Mouse (Mus musculus) ovary, postnatal 10 days (tissue): Measurements from ENCODE around the gene Krt14.

Source experiments
- DNase-seq: peaks from one replicate; pipeline ENCODE4 v3.0.0; 2022; ENCODE audit warnings: low spot score

Krt14 gene

DNA sequence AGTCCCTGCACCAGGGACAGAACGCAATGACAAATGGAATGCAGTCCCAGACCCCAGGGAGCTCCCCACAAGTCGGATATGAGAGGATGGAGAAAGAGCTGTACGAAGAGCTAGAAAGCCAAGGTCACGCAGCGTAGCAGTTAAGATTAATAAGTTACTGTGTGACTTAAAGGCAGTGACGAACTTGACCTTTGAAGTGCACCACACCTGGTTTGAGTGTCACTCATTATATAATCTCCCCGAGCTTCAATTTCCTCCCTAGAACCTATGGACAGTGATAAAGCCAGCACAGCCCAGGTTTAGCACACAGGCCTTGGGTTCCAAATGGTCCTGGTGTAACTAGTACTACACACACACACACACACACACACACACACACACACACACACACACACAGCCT, 43.0 kb downstream of the Krt14 start:
- no peak for DNase-seq

DNA sequence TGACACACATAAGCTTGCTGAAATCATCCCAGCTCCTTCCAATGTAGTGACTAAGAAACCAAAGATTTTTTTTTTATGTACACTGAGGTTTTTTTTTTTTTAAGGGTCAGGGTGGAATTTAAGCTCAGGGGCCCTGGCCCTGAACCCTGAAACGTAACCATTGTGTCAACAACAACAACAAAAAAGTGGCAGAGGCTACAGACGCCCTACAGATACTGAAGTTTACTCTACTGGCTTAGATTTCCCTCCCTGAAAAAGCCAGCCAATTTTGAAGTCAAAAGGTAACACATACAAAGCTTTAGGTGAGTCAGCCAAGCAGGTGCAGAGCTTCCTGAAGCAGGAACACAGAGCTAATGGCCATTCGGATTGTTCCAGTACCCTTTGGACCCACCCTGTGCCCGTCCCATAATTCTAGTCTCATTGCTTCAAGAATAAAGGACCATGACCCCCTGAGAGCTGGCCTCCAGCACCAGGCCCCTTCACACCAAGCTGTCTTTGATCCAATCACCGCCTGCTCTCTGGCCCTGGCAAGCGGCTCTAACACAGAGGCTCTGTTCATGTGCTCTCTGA, 49.4 kb downstream of the Krt14 start:
- DNase-seq: no peak

DNA sequence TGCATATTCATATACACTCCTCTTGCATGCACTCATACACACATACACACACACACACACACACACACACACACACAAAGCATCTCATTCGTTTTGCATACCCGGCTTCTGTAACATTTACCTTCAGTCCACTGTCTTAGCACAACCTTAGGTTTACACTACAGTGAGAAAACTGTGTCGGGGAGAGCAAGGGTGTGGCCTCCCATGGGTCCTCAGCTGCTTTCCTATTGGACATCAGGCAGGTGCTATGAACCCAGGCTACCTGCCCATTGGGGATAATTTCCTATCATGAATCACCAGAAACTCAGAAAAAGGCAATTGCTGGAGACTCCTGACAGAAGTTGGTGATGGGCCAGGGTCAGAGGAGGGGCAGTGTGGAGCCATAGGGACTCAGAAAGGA, 50.0 kb downstream of the Krt14 start:
- DNase-seq: no peak

DNA sequence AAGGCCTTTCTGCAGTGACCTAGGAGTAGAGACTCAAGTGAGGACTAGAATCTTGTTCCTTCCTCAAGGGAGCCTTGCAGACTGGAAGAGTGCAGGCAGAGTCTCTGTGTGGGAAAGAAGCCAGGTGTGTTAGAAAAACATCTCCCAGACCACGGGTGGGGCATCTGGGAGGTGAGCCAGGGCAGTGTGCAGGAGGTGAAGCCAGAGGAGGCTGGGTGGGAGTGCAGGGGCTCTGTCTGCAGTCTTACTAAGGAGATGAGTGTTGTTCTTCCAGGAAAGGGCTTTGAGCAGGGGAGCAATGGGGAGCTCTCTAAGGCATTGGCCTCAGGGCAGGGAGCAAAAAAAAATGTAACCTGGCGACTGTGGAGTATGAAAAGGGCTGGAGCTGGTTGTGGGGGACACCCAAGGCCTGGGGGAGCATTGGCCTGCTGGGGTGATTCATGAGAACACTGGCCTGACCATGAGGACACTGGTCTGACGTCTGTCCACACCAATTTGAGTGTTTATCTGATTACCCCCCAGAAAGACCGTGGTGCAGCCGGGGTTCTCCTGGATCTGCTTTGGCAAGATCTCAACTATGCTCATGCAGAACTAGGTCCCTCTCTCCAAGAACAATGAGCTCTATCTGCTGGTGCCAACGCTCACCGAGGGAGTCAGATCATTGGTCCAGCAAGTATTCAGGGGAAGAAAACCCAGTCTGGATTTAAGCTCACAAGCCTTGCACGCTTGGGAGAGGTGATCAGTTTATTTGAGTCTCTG, 51.7 kb downstream of the Krt14 start:
- no peak for DNase-seq
